In the genomic region with DNA sequence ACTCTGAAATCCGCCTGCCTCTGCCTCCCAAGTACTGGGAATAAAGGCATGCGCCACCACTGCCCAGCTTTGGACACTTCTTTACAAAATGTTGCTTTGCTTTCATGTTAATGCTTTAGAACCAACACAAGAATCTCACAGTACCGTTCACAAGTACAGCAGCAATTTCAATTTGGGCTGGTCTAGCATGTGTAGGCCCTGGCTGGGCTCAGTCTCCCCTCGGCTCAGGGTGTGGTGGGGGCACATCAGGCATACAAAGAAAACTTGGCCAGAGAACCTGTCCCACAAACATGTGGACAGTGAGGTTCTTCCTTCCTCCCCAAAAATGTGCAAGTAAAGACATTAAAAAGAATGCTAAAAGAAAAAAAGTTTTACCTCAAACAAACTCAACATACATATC, we compare ENCODE assay signal across 31 mouse cellular contexts.
"Had no signal": no experiment of that assay in that cellular context is flagged by ENCODE, and none has a peak within 500 bp of the region (broad histone marks: within the 10 kb centered on the region; RNA-seq: fewer than 3 reads in every experiment).

No protein-coding gene starts in this region.

- H3K27me3 ChIP-seq: limb, embryonic 12.5 days; limb, embryonic 13.5 days; limb, embryonic 15.5 days; liver, embryonic 12.5 days; liver, embryonic 13.5 days; liver, embryonic 15.5 days; lung, embryonic 15.5 days; megakaryocyte, embryonic 14.5 days; midbrain, embryonic 12.5 days; midbrain, embryonic 13.5 days; midbrain, embryonic 15.5 days; neural tube, embryonic 12.5 days had no signal

- H3K9ac ChIP-seq: limb, embryonic 12.5 days; limb, embryonic 13.5 days; limb, embryonic 15.5 days; liver, embryonic 12.5 days; liver, embryonic 13.5 days; liver, embryonic 14.5 days; liver, embryonic 15.5 days; liver, postnatal 0 days; lung, embryonic 14.5 days; lung, embryonic 15.5 days; midbrain, embryonic 12.5 days; midbrain, embryonic 13.5 days; midbrain, embryonic 15.5 days; neural tube, embryonic 12.5 days had no signal

- H3K9me3 ChIP-seq: limb, embryonic 15.5 days; megakaryocyte, embryonic 14.5 days; midbrain, embryonic 13.5 days; midbrain, embryonic 15.5 days; neural tube, embryonic 12.5 days had no signal

- H3K4me1 ChIP-seq: limb, embryonic 10.5 days; limb, embryonic 12.5 days; limb, embryonic 13.5 days; liver, embryonic 12.5 days; liver, embryonic 13.5 days; liver, embryonic 15.5 days; midbrain, embryonic 15.5 days had no signal

- DNase-seq: left cerebral cortex, postnatal 4 days; liver; liver, embryonic 13.5 days; liver, postnatal 0 days; lung, adult 18-20 months; lung, adult 2 months; lung, embryonic 14.5 days; lung, postnatal 10 days; lung, postnatal 14 days; lung, postnatal 36 days; lung, postnatal 4 days; midbrain, embryonic 14.5 days had no signal

- ATAC-seq: liver, embryonic 12.5 days; liver, postnatal 0 days; lung, postnatal 0 days; midbrain, embryonic 13.5 days; midbrain, embryonic 15.5 days; midbrain, embryonic 16.5 days had no signal

- H3K4me2 ChIP-seq: limb, embryonic 12.5 days; limb, embryonic 13.5 days; limb, embryonic 15.5 days; liver, embryonic 11.5 days; liver, embryonic 12.5 days; liver, embryonic 13.5 days; liver, embryonic 15.5 days; lung, embryonic 14.5 days; lung, embryonic 15.5 days; midbrain, embryonic 12.5 days; midbrain, embryonic 13.5 days; midbrain, embryonic 15.5 days; neural tube, embryonic 12.5 days had no signal

- H3K4me3 ChIP-seq: limb, embryonic 10.5 days; limb, embryonic 12.5 days; limb, embryonic 13.5 days; limb, embryonic 15.5 days; liver, embryonic 12.5 days; liver, embryonic 13.5 days; liver, embryonic 15.5 days; lung, embryonic 15.5 days; megakaryocyte, embryonic 14.5 days; midbrain, embryonic 10.5 days; midbrain, embryonic 12.5 days; midbrain, embryonic 13.5 days; midbrain, embryonic 15.5 days; myocyte; neural tube, embryonic 12.5 days had no signal

- H3K27ac ChIP-seq: limb, embryonic 10.5 days; limb, embryonic 12.5 days; limb, embryonic 13.5 days; limb, embryonic 15.5 days; liver, embryonic 12.5 days; liver, embryonic 13.5 days; liver, embryonic 14.5 days; liver, embryonic 15.5 days; lung, embryonic 15.5 days; macrophage; midbrain, embryonic 10.5 days; midbrain, embryonic 13.5 days; midbrain, embryonic 15.5 days; neural tube, embryonic 12.5 days had no signal
